Mouse (Mus musculus) embryo, embryonic 11.5 days (tissue): ENCODE measurements around the gene Fads6.

Source experiments
- DNase-seq: peaks from one replicate; pipeline ENCODE4 v3.0.0-alpha.2; 2012; ENCODE audit warnings: low read depth, low spot score

The Fads6 gene

GRCm38 (mm10) chr11:115276780-115277603 lies 20.5 kb downstream of the Fads6 start, which contains the start of gene Fdxr:
TSS of gene Fdxr (minus strand) at chr11:115277050.
- peak; percentile 99 for DNase-seq

GRCm38 (mm10) chr11:115275954-115276353 lies 21.5 kb downstream of the Fads6 start:
- DNase-seq: no peak

- no peak for DNase-seq
Observed at GRCm38 (mm10) chr11:115275509-115275908, 22.0 kb downstream of the Fads6 start.

- no peak for DNase-seq
Observed at GRCm38 (mm10) chr11:115274771-115275170, 22.7 kb downstream of the Fads6 start.

GRCm38 (mm10) chr11:115274178-115274577 lies 23.3 kb downstream of the Fads6 start:
- DNase-seq: no peak

- no peak for DNase-seq
Observed at GRCm38 (mm10) chr11:115273735-115274134, 23.7 kb downstream of the Fads6 start.

GRCm38 (mm10) chr11:115272894-115273498 lies 24.5 kb downstream of the Fads6 start:
- DNase-seq: no peak

- DNase-seq: no peak
Observed at GRCm38 (mm10) chr11:115271481-115271880, 26.0 kb downstream of the Fads6 start.

GRCm38 (mm10) chr11:115271052-115271451 lies 26.4 kb downstream of the Fads6 start:
- no peak for DNase-seq

GRCm38 (mm10) chr11:115270148-115270861 lies 27.2 kb downstream of the Fads6 start:
- DNase-seq: peak; percentile 67

GRCm38 (mm10) chr11:115269330-115270066 lies 28.0 kb downstream of the Fads6 start:
- DNase-seq: no peak

GRCm38 (mm10) chr11:115267958-115268357 lies 29.5 kb downstream of the Fads6 start:
- no peak for DNase-seq

- DNase-seq: no peak
Observed at GRCm38 (mm10) chr11:115267061-115267883, 30.2 kb downstream of the Fads6 start, which contains the start of gene Grin2c. TSS of gene Grin2c (minus strand) at chr11:115267243.

GRCm38 (mm10) chr11:115266400-115266778 lies 31.1 kb downstream of the Fads6 start:
- DNase-seq: no peak

- no peak for DNase-seq
Observed at GRCm38 (mm10) chr11:115265771-115266399, 31.6 kb downstream of the Fads6 start.

- no peak for DNase-seq
Observed at GRCm38 (mm10) chr11:115264862-115265668, 32.4 kb downstream of the Fads6 start.

GRCm38 (mm10) chr11:115264136-115264861 lies 33.2 kb downstream of the Fads6 start:
- no peak for DNase-seq

- DNase-seq: no peak
Observed at GRCm38 (mm10) chr11:115262954-115263353, 34.5 kb downstream of the Fads6 start.

GRCm38 (mm10) chr11:115259134-115259533 lies 38.3 kb downstream of the Fads6 start:
- no peak for DNase-seq
